Mouse (Mus musculus) CH12F3 (cell line): ENCODE measurements around the gene Sh3pxd2a.

ENCODE experiments used
- in situ Hi-C: fragments of 300-500 bp; cut with MboI; formaldehyde crosslinking; loops from 2 replicates; pipeline ENCODE4 v1.14.3; 2020; ENCODE audit warnings: low sequenced_read_pairs

Gene Sh3pxd2a

DNA sequence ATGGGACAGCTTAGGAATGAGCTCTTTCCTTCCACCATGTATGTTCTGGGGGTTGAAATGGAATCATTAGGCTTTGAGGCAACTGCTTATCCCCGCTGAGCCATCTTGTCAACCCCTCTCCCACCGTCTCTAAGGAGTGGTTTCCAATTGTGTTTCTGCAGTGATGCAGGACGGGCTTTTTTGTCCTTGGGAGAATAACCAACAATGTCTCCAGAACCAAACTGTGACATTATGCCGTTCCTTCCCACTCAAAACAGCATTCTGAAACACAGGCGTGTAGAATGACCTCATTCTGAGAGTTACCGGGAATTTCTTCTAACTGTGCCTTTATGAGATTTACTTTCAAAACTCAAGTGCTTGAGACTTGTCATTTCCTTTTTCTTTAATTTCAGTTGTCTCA lies 28.2 kb upstream of the Sh3pxd2a start:
- in situ Hi-C loops = no loop called here

DNA sequence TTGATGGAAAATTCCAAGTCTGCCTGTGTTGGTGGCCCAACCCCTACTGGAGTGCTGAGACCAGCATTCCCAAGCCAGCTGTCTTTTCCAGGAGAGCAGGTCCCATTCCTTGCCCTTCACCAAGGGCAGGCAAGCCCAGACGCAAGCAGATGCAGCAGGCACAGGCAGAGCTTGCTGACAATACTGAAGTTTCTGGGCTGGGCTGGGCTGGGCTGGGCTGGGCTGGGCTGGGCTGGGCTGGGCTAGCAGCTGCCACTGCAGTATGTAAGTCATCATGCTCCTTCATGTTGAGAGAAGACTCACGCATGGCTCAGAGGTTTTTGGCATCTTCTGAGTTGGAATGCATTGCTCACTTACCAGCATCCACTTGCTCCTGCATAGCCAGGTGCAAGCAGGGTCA lies 27.7 kb upstream of the Sh3pxd2a start:
- in situ Hi-C loops = no loop called here

DNA sequence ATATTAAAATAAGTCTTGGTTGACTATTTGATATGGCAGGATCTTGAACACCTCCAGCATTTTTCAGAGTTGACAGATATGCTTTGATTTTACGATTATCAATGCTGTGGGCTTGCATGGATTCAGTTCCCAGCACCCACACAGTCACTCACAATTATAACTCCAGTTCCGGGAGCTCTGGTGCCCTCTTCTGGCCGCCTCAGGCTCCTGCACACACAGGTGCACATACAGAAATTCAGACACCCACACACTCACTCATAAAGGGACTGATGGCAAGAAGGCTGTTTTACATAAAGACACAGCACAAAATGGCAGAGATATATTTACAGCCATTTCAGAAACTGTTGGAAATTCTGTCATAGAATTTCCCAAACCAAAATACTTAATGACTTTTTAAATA lies 25.0 kb upstream of the Sh3pxd2a start:
- in situ Hi-C loops = no loop called here

DNA sequence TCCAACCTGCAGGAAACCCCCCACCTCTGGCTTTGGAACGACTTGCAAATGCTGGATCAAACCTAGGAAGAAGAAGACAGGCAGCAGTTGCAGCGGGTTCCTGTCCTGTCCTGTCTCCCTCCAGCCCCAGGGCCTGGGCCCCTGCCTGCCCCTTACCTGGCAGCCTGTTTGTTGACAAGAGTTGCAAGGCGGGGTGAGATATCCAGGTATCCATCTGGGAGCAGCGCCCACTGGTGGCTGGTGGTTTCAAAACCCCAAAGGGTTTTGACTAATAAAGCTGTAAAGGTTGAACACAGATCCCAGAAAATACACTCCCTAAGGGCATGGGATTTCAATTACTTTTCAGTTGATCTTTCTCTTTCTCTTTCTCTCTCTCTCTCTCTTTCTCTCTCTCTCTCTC lies 24.0 kb upstream of the Sh3pxd2a start:
- in situ Hi-C loops = no loop called here

DNA sequence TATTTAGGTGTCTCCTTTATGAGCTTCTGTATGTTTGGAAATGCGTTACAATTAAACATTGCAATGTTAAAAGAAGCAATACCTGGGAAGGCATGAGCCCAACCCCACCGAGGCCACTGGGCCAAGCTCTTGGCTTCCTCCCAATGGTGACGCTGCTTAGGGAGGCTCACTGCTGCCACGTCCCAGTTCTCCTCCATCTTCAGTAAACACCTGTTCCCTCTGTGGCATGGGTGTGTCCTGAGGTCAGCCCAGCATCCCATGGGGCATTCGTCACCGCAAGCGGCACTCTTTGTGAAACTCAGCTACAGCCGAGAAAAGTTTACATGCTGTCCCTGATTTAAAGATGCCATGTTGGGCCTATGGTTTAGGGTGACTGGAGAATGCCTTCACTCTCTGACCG lies 23.4 kb upstream of the Sh3pxd2a start:
- in situ Hi-C loops = no loop called here

DNA sequence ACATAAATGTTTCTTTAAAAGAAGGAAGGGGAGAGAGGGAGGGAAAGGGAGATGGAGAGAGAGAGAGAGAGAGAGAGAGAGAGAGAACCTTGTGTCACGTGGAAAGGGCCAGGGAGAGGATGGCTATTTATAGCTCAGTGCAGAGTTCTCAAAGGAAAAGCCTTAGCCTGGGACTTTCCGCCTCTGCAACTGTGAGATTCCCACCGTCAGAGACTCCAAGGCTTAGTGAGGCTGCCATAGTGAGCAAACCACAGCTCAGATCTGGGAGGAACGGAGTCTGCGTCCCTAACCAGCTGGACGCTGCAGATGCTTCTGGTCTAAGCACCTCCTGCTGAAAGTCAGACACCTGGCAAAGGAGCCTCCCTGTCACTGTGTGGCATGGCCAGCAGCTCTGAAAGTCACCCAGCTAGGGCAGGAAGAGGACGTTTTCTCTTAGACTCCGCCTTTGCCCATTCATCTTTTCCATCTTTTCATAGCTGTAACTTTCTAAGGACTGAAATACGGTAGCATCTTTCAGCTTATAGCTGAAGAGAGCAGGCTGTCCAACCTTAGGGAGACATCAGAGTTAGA lies 21.9 kb upstream of the Sh3pxd2a start:
- in situ Hi-C loops = no loop called here

DNA sequence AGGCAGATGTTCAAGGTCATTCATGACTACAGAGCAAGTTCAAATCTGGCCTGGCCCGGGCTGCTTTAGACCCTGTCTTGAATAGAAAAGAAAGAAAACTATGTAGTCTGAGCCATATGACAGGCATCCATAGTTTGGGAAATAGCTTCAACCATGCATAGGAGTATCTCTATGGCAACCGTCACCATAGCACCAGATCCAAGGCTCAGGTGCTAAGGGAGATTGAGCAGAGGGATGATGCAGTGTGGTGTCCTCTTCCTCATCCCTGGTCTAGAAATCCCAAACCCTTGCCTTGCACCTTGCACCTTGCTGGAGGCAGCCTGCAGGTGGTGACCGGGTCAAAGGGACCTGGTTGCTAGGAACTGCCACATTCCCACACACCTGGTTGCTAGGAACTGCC lies 19.9 kb upstream of the Sh3pxd2a start:
- in situ Hi-C loops = no loop called here

DNA sequence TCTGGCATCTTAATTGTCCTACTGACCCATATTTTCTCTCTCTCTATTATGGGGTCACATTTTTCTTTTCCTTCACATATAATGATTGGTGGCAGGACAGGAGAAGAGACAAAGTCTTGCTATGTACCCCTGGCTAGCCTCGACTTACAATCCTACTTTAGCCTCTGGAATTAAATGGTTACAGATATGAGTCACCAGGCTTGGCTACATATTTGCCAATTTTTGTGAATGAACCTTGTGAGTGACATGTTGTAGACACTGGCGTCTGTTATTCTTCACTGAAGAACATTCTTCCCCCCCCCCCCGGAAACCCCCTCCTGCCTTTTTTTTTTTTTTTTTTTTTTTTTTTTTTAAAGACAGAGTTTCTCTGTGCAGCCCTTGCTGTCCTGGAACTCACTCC lies 19.1 kb upstream of the Sh3pxd2a start:
- in situ Hi-C loops = no loop called here

DNA sequence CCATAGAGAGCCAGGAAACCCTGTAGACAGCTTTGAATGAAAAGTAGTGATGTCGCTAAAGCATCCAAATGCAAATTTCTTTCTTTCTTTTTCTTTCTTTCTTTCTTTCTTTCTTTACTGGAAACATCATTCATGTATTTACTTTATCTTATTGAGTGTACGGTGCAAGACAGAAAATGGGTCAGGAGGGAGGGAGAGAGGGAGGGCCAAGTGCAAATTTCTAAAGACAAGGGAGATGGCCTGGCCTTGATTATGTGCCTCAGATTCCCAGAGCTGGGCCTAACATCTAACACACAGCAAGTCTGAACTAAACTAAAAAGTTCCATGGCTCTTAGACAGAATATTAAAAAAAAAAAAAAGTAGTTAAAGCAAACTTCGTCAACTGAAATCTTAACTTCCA lies 9.3 kb upstream of the Sh3pxd2a start:
- in situ Hi-C loops = no loop called here

DNA sequence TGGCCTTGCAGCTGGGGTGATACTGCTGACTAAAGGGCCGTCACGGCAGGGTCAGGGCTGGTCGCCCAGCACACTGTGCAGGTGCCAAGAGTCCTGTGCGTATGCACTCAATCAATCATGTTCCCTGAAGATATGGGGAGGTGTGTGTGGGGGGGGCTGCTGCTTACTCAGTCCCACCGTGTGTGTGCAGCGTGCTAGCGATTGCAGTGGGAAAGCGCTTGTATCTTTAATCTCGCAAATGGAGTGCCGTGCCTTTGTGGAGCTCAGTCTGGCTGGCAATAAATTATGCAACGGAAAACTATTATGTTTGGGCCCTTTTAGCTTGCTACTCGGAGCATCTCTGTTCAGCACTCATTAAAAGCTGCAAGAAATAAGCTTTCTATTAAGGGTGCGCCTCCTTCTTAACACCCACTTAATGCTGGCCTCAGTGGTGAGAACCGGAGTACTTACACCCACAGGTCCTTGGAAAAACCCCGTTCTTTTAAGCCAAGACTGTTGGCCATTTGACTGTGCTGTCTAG lies 8.7 kb upstream of the Sh3pxd2a start:
- in situ Hi-C loops = no loop called here

DNA sequence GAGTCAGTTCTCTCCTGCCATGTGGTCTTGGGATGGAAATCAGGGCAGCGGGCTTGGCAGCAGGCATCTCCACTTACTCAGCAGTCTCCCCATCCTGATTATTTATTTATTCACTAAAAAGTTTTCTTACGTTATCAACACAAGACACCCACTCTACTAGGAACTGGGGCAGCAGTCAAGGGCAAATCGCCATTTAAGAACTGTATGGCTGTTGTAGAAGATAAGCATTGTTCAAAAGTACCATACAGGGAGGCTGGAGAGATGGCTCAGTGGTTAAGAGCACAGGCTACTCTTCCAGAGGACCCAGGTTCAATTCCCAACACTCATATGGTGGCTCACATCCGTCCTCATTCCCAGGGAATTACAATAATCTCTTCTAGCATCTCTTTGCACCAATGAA lies 7.6 kb upstream of the Sh3pxd2a start:
- in situ Hi-C loops = no loop called here

DNA sequence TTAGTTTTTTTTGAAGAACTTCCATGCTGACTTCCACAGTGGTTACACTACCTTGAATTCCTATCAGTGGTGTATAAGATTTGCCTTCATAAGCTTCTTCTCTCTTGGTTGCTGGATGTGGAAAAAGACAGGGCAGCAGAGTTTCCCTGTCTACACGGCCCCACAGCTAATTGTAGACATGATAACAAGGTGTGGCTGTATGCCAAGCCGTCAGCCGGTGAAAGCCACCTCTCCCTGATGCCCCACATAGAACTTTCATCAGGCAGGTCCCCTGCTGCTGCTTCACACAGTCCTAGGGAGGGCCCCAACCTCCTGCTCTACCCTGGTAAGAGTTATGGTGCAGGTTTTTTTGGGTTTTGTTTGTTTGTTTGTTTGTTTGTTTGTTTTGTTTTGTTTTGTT lies 4.5 kb upstream of the Sh3pxd2a start:
- in situ Hi-C loops = loop anchor here (10.0 kb wide), 1 partner anchor 104 kb away; no protein-coding TSS in a partner anchor

DNA sequence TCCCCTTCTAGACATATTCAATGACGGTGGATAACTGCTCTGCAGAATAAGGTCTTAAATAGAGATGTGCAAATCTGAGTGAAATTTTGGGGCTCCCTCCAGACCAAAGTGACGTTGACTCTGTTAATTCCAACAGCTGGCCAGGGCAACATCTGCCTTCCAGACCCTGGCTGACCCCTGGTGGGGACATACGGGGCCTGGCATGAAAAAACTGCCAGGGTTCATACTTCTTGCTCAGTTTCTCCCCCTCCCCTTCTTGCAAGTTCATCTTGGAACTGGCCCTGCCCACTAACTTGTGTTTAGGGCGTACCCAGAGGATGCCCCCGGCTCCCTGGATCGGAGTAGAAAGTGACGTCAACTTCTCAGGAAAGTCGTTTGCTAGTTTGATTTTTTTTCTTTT lies 2.6 kb upstream of the Sh3pxd2a start:
- in situ Hi-C loops = loop anchor here (10.0 kb wide), 1 partner anchor 102 kb away; no protein-coding TSS in a partner anchor

DNA sequence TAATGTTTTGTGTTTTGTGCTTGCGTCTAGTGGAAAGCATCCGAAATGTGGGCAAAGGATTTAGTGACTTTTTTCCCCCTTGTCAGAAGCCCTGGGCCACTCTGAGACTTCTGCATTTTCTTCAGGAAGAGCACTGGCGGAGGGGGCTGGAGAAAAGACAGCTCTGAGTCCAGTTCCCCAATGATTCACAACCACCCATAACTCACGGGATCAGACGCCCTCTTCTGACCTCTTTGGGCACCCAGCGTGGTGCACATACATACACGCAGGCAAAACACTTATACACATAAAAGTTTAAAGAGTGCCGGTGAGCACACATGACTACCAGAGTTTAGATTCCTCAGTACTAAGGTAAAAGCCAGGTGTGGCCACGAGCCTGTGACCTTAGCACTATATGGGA lies 1.3 kb upstream of the Sh3pxd2a start:
- in situ Hi-C loops = loop anchor here (10.0 kb wide), 1 partner anchor 101 kb away; no protein-coding TSS in a partner anchor

DNA sequence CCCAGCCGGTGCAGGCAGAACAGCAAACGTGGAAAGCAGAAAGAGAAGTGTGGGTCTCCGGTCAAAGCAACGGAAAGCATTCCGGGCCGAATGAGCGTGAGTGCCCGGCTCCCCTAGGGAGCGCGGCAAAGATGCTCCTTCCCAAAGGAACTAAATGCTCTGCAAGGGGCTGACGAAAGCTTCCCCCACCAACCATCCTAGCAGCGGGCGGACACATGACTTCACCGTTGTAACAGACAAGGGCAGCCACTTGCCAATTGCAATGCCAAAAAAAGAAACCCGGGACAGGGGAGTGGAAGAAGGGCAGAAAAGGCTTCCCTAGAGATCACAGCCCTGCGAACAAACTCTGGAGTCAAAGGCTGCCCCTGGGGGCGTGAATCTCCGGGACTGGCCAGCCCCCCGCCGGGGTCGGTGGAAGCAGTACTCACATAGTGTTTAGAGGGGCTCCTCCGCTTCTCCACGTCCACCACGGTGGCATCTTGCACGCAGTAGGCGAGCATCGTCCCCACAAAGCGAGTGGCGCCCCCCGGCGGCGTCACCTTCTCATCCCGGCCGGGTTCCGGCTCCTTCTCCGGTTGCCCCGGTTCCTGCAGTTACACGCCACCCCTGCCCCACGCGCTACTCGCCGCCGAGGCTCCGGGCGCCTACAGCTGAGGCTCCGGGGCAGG lies 431 bp downstream of the Sh3pxd2a start:
- in situ Hi-C loops = loop anchor here (10.0 kb wide), 1 partner anchor 99 kb away; no protein-coding TSS in a partner anchor

DNA sequence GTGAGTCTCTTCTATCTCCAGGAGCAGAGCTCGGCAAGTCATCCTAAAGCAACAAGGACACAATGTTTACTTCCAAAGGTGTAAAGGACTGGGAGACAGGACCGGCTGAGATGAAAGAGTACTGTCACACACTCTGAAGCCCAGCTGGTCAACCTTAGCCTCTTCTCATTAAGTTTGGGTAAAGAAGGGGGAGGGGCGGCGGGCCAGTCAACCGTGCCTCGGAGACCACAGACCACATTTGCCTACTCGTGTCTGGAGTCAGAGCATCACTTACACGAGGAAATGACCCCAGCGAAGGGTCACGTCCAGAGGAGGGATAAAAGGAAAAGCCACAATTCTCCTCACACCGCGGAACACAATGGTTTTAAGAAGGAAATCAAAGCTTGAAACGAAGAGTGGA lies 995 bp downstream of the Sh3pxd2a start:
- in situ Hi-C loops = loop anchor here (10.0 kb wide), 1 partner anchor 98 kb away; no protein-coding TSS in a partner anchor

DNA sequence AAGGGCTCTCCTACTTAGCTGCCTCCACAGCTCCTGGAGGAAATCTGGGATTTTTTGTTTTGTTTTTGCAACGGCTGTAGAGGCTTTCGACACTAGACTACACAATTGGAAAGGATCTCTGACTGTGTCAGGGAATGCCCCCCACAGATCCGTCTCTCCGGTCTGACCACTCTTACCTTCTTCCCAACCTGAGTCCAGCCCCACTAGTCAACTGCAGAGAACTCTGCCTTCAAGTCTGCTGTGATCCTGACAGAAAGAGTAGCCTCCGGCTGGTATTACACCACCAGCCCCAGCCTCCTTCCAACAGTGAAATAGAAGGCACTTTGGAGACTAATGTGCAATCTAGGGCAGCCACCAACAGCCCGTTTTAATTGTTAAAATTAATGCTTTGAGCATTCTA lies 1.5 kb downstream of the Sh3pxd2a start:
- in situ Hi-C loops = loop anchor here (10.0 kb wide), 1 partner anchor 98 kb away; no protein-coding TSS in a partner anchor

DNA sequence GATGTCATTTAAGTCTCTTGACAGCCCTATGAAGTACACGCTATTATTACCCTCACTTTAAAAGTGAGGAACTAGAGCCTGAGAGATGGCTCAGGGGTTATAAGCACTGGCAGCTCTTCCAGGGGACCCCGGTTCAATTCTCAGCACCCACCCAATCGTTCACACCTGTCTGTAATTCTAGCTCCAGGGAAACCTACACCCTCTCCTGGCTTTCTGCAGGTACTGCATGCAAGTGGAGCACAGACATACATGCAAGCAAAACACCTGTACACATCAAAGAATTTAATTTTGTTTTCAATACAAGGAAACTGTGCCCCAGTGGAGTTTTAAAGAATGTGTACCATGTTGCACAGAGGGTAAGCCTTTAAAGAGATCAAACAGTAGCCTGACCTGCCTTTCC lies 2.4 kb downstream of the Sh3pxd2a start:
- in situ Hi-C loops = loop anchor here (10.0 kb wide), 1 partner anchor 97 kb away; no protein-coding TSS in a partner anchor

DNA sequence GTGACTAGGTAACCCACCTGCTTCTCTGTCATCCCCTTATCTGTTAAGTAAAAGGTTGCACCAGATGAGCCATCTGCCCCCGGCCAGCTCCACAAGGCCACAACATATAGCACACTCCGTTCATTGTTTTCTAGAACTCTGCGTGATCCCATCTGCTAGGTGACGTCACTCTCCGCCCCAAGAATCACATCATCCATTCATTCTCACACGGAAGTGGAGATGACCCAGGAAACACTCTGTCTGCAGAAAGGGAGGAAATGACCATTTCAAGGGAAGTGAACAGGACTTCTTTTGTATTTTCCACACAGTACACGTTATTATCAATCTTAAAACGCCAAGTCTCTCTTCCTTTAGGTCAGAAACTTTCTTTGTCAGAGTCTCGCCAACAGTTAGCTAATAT lies 2.8 kb downstream of the Sh3pxd2a start:
- in situ Hi-C loops = loop anchor here (10.0 kb wide), 1 partner anchor 97 kb away; no protein-coding TSS in a partner anchor

DNA sequence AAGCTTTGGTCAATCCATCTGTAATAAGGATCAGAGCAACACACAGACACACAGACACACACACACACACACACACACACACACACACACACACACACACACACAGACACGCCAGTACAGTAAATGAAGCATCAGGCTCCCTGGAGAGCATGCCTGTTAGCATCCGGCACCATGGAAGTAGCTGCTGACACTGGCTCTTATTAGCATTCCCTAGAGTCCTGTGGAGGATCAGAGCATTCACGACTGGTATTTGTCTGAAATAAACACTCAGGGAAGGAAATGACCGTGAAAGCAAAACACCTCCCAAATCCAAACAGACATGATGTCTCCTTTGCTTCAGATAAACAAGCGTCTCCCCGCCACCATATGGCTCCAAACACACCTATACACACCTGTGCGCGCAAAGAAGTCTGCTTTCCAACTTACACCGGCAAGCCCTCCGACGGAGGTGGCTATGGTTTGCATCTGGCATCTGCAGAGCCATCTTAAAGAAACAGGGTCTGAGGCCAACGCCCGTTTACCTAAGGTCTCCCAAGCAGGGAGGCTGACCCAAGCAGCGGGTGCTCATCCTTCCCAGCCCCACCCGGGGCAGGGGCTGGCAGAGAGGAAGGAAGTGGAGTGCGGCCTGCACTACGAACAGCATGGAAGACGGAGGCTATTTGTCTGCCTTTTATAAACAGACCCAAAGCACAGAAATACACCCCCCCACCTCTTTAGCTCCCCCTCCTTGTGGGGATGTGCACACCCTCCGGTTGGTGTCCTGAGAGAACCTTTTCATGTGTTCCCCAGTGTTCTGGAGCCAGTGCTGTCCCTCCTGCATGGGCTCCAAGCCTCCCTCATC lies 3.9 kb downstream of the Sh3pxd2a start:
- in situ Hi-C loops = loop anchor here (10.0 kb wide), 1 partner anchor 96 kb away; no protein-coding TSS in a partner anchor

DNA sequence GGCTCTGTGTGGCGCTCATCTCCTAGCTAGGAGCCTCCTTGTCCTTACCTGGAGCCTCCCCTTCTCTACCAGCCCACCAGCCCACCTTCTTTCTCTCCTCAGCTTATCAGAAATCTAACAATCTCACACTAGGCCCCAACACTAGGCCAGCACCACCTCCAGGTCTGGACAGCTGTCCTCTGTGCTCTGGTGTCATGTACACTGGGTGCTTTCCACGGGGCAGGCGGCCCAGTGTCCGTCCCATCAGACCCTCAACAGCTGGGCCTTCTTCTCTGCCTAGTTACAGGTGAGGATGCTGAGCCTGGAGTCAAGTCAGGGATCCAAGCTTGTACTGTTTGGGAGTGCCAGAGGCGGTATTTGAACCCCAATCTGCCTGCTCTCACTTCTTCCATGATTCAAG lies 5.0 kb downstream of the Sh3pxd2a start:
- in situ Hi-C loops = no loop called here
